Mouse (Mus musculus): ENCODE measurements around the gene Agpat2. TPM values are rescaled to one million over a fixed set of nuclear protein-coding genes. Genes with fewer than 3 reads are reported as not detected.
A peak's percentile ranks its signal among the peaks of the same experiment; 100 is the strongest.

The Agpat2 gene
- total RNA-seq, 2 experiments from 2014 or later = 42.4 to 55.2 TPM

GRCm38 (mm10) chr2:26599965-26600364 lies 4.3 kb downstream of the Agpat2 start:
- no peak for ATAC-seq (replicated peaks; ENCODE audit: poor library complexity, severe bottlenecking)

GRCm38 (mm10) chr2:26598462-26598861 lies 5.8 kb downstream of the Agpat2 start:
- no peak for ATAC-seq (replicated peaks; ENCODE audit: poor library complexity, severe bottlenecking)

- peak; percentile 72 for ATAC-seq (replicated peaks; ENCODE audit: poor library complexity, severe bottlenecking)
Observed at GRCm38 (mm10) chr2:26597810-26598209, 6.4 kb downstream of the Agpat2 start.

GRCm38 (mm10) chr2:26596898-26597297 lies 7.3 kb downstream of the Agpat2 start:
- no peak for ATAC-seq (replicated peaks; ENCODE audit: poor library complexity, severe bottlenecking)

- ATAC-seq (replicated peaks; ENCODE audit: poor library complexity, severe bottlenecking) = no peak
Observed at GRCm38 (mm10) chr2:26595725-26596435, 8.3 kb downstream of the Agpat2 start.

GRCm38 (mm10) chr2:26594934-26595724 lies 9.1 kb downstream of the Agpat2 start:
- no peak for ATAC-seq (replicated peaks; ENCODE audit: poor library complexity, severe bottlenecking)

GRCm38 (mm10) chr2:26594461-26594933 lies 9.7 kb downstream of the Agpat2 start:
- ATAC-seq (replicated peaks; ENCODE audit: poor library complexity, severe bottlenecking) = no peak

- peak; percentile 52 for ATAC-seq (replicated peaks; ENCODE audit: poor library complexity, severe bottlenecking)
Observed at GRCm38 (mm10) chr2:26594022-26594346, 10.2 kb downstream of the Agpat2 start.

- ATAC-seq (replicated peaks; ENCODE audit: poor library complexity, severe bottlenecking) = no peak
Observed at GRCm38 (mm10) chr2:26593211-26594021, 10.8 kb downstream of the Agpat2 start.

GRCm38 (mm10) chr2:26591416-26591815 lies 12.8 kb downstream of the Agpat2 start:
- ATAC-seq (replicated peaks; ENCODE audit: poor library complexity, severe bottlenecking) = no peak

GRCm38 (mm10) chr2:26590962-26591361 lies 13.3 kb downstream of the Agpat2 start:
- ATAC-seq (replicated peaks; ENCODE audit: poor library complexity, severe bottlenecking) = no peak

GRCm38 (mm10) chr2:26590282-26590681 lies 13.9 kb downstream of the Agpat2 start:
- ATAC-seq (replicated peaks; ENCODE audit: poor library complexity, severe bottlenecking) = no peak

- no peak for ATAC-seq (replicated peaks; ENCODE audit: poor library complexity, severe bottlenecking)
Observed at GRCm38 (mm10) chr2:26589284-26589683, 14.9 kb downstream of the Agpat2 start.

GRCm38 (mm10) chr2:26588573-26588972 lies 15.6 kb downstream of the Agpat2 start:
- no peak for ATAC-seq (replicated peaks; ENCODE audit: poor library complexity, severe bottlenecking)

- peak; percentile 65 for ATAC-seq (replicated peaks; ENCODE audit: poor library complexity, severe bottlenecking)
Observed at GRCm38 (mm10) chr2:26587044-26587405, 17.2 kb downstream of the Agpat2 start.

- ATAC-seq (replicated peaks; ENCODE audit: poor library complexity, severe bottlenecking) = peak; percentile 34
Observed at GRCm38 (mm10) chr2:26586294-26587043, 17.7 kb downstream of the Agpat2 start, which contains the start of gene Gm20532. Gene Gm20532, plus strand, starts transcription at chr2:26586639.

GRCm38 (mm10) chr2:26585713-26586112 lies 18.5 kb downstream of the Agpat2 start:
- ATAC-seq (replicated peaks; ENCODE audit: poor library complexity, severe bottlenecking) = no peak

GRCm38 (mm10) chr2:26583640-26584039 lies 20.6 kb downstream of the Agpat2 start:
- no peak for ATAC-seq (replicated peaks; ENCODE audit: poor library complexity, severe bottlenecking)

GRCm38 (mm10) chr2:26582741-26583140 lies 21.5 kb downstream of the Agpat2 start:
- ATAC-seq (replicated peaks; ENCODE audit: poor library complexity, severe bottlenecking) = no peak

GRCm38 (mm10) chr2:26582203-26582602 lies 22.0 kb downstream of the Agpat2 start:
- ATAC-seq (replicated peaks; ENCODE audit: poor library complexity, severe bottlenecking) = no peak

All from granulocyte monocyte progenitor cell, adult 5-6 weeks (primary cell).